In genomic region chr3:68713550-68713949, GRCm38 (mm10) we compare ENCODE assay signal across 8 mouse cellular contexts. TPM values are rescaled to one million over a fixed set of nuclear protein-coding genes. Genes with fewer than 3 reads are reported as not detected.
DNase-seq lines count a peak whose midpoint lies in the region; ATAC-seq and TF ChIP-seq lines count a peak whose summit lies in the region.

No protein-coding gene starts in this region.

- H3K9me3 ChIP-seq in G1E (replicated peaks): no peaks in the 10 kb centered on the region
- H3K9me3 ChIP-seq in liver, embryonic 16.5 days (replicated peaks; ENCODE audit: control insufficient read depth, low read length): no peaks in the 10 kb centered on the region

- H3K27me3 ChIP-seq in G1E (ENCODE audit: insufficient read depth, low read length): no peaks in the 10 kb centered on the region
- no peaks in the 10 kb centered on the region for H3K27me3 ChIP-seq in liver, embryonic 16.5 days (ENCODE audit: control insufficient read depth, insufficient read depth, low read depth, low read length)

- H3K27ac ChIP-seq in liver, embryonic 16.5 days (ENCODE audit: low read length): no peak overlapping the region

- no peaks in the 10 kb centered on the region for H3K4me1 ChIP-seq in G1E (ENCODE audit: insufficient read depth, low read depth, low read length)
- no peaks in the 10 kb centered on the region; the same call in none of the 2 replicates for H3K4me1 ChIP-seq in liver, embryonic 16.5 days (ENCODE audit: control insufficient read depth, low read depth, low read length)

- peak overlapping the region; percentile 36; the same call in 1 of the 2 replicates for H3K4me2 ChIP-seq in liver, embryonic 16.5 days (ENCODE audit: low read depth, low read length)

- no peak for DNase-seq in cerebellum, adult 11-12 months
- no peak for DNase-seq in G1E (ENCODE audit: low spot score)
- DNase-seq in cerebellum, adult 9-11 months: peak; percentile 28
- peak; percentile 28 to 63 for DNase-seq in kidney, adult 8-10 months
- peak; percentile 61 to 78 for DNase-seq in right cerebral cortex, adult 2 months (ENCODE audit: low spot score in 2 of 2)

- no peak overlapping the region for H3K4me3 ChIP-seq in G1E (ENCODE audit: low read depth, low read length)
- no peak overlapping the region for H3K4me3 ChIP-seq in liver, embryonic 16.5 days (ENCODE audit: low read depth, low read length)

- WGBS in liver, embryonic 16.5 days (ENCODE audit: insufficient replicate concordance): 16% methylated on average over 7 of the region's 7 CpGs

- no peak overlapping the region for H3K9ac ChIP-seq in liver, embryonic 16.5 days (ENCODE audit: low read depth, low read length)

- peak; percentile 37; the same call in 1 of the 2 replicates for ATAC-seq in cerebellum, adult (ENCODE audit: insufficient number of reproducible peaks, low FRiP score, low TSS enrichment)
- ATAC-seq in G1E (ENCODE audit: extremely low read depth, insufficient number of reproducible peaks, low FRiP score, poor library complexity, severe bottlenecking): peak; percentile 28; the same call in 1 of the 2 replicates
- peak; percentile 51 for ATAC-seq in granulocyte monocyte progenitor cell, adult 5-6 weeks (replicated peaks; ENCODE audit: poor library complexity, severe bottlenecking)
- ATAC-seq in liver, embryonic 16.5 days (ENCODE audit: low read depth): no peak

- H3K36me3 ChIP-seq in G1E (replicated peaks): no peaks in the 10 kb centered on the region
- H3K36me3 ChIP-seq in liver, embryonic 16.5 days (ENCODE audit: control insufficient read depth, insufficient read depth): no peaks in the 10 kb centered on the region

- TF ChIP-seq CTCF in G1E (IDR thresholded peaks at IDR 0.05; ENCODE audit: low read depth, low read length): peak; percentile 56; the same call in 1 of the 2 replicates

RNA-seq across cellular contexts. Expression of gene Il12a, which starts 23.1 kb away (rescaled TPM):
- total RNA-seq in G1E (2014; fragmentation: Nextera tagmentation): not detected in 2 replicates
- 0.11 TPM in 1 of 2 replicates, not detected in the other for total RNA-seq in G1E (2017)
- polyA plus RNA-seq in G1E (2012): not detected in 2 replicates
- total RNA-seq in granulocyte monocyte progenitor cell, adult 5-6 weeks (2014; fragmentation: Nextera tagmentation): 36.2 and 43.0 TPM in 2 replicates
- 28.3 and 28.6 TPM in 2 replicates for total RNA-seq in granulocyte monocyte progenitor cell, adult 5-6 weeks (2017)
- polyA plus RNA-seq in liver, embryonic 16.5 days (2015; fragmentation: Nextera tagmentation; extraction: Ambion mirVana): 1.8 and 2.1 TPM in 2 replicates

Comparison
In these comparisons a context has a peak if more than half of its experiments do, and no peak if none do; other contexts are left out.
1. DNase-seq: peak in cerebellum, adult 9-11 months (single experiment), kidney, adult 8-10 months (2 of 2) and right cerebral cortex, adult 2 months (2 of 2); none in cerebellum, adult 11-12 months (single experiment) and G1E (single experiment).
2. RNA of gene Il12a, which starts 23.1 kb away (total RNA-seq): 28.3 to 43.0 TPM in granulocyte monocyte progenitor cell, adult 5-6 weeks; 0.11 TPM in G1E; every median in the first group is over 10 times any median in the second.